Mouse (Mus musculus): ENCODE measurements around the gene Tomm6.
"Not testable (repeated sequence)": the region's sequence is repeated elsewhere in the genome, so short reads cannot be mapped to it uniquely, and the experiment has no call there.

Tomm6 gene

DNA sequence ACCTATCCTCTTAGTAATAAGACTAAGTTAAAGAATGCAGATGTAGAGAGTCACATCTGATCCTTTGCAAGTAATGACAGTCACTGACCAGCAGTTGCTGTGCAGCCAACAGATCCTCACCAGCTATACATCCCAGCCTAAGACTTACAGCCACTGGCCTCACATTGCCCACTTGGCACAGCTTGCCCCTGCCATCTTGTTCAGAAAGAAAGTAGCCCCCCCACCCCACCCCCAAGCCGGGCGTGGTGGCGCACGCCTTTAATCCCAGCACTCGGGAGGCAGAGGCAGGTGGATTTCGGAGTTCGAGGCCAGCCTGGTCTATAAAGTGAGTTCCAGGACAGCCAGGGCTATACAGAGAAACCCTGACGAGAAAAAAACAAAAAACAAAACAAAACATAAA lies 33.8 kb downstream of the Tomm6 start:
- not testable (repeated sequence) for DNase-seq (ENCODE audit: low read depth, low spot score)

DNA sequence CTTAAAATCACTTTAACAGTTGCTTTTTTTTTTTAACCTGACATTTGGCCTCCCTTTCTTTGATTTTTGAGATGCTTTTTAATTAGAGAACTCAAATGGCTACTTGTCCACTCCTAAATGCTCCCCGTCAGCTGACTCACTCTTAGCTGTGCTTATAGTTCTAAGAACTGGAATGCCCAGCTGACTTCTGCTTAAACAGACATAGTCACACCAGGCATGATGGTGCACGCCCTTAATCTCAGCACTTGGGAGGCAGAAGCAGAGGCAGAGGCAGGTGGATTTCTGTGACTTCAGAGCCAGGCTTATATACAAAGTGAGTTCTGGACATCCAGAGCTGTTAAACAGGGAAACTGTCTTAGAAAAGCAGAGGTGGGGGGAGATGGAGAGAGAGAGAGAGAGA lies 36.2 kb downstream of the Tomm6 start:
- no peak for DNase-seq (ENCODE audit: low read depth, low spot score)

DNA sequence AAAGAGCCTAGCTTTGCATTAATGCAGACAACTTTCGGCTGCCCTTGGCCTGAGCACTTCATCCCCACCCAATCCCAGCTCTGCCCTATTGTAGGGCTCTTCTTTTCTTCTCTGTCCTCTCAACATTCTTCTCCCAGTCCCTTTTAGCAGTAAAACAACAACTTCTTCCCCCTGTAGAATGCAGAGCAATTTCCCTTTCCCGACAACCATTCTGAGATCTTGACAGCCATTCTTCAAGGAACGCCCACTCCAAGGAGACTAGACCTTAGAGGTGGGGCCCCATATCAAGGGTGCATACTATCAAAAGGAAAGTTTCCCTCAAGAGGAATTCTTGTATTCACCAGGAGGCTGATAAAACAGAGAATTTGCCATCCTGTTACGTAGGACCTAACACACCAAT lies 39.2 kb downstream of the Tomm6 start:
- no peak for DNase-seq (ENCODE audit: low read depth, low spot score)

DNA sequence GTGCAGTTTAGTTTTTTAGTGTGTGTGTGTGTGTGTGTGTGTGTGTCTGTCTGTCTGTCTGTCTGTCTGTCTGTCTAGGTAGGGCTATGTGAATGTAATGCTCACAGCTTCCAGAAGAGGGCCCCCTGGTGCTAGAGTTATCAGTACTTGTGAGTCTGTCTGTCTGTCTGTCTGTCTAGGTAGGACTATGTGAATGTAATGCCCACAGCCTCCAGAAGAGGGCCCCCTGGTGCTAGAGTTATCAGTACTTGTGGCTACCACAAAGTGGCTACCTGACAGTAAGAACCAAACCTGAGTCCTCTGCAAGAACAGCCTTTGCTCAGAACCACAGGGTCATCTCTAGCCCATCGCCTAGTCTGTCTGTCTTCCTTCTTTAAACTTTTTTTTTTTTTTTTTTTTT lies 41.5 kb downstream of the Tomm6 start:
- DNase-seq (ENCODE audit: low read depth, low spot score), result peak; percentile 70

DNA sequence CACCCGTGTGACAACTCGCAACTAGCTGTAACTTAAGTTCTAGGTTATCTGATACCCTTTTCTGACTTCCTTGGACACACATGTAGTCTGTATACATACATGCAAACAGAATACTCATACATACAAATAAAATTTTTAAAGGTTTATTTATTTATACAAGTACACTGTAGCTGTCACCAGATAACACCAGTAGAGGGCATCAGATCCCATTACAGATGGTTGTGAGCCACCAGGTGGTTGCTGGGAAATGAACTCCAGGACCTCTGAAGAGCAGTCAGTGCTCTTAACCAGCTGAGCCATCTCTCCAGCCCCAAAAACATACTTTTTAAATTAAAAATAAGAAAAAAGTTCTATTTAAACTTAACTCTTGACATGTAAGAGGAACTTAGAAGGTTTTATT lies 45.2 kb downstream of the Tomm6 start:
- no peak for DNase-seq (ENCODE audit: low read depth, low spot score)
